Mouse (Mus musculus): ENCODE data around the gene Idh1. TPM values are rescaled to one million over a fixed set of nuclear protein-coding genes. Genes with fewer than 3 reads are reported as not detected.

Idh1 gene
- total and polyA plus RNA-seq, 3 experiments: 19.3 to 26.7 TPM; not detected in 1

GRCm38 (mm10) chr1:65204299-65204698 is 18.0 kb upstream of the Idh1 start:
- Histone ChIP-seq H3K4me1 (ENCODE audit: control insufficient read depth in 1 of 2, insufficient read depth in 2 of 2, low read length in 2 of 2) (no peaks in the 10 kb centered on the region), H3K79me2 (ENCODE audit: control insufficient read depth, insufficient read depth, low read length, poor library complexity) (no peaks in the 10 kb centered on the region; the same call in 1 of the 2 replicates), H3K4me3 (ENCODE audit: control insufficient read depth in 1 of 2, insufficient read depth in 1 of 2, low read depth in 2 of 2, low read length in 2 of 2) (no peak overlapping the region), H3K27me3 (ENCODE audit: control insufficient read depth in 1 of 2, insufficient read depth in 2 of 2, low read length in 2 of 2) (no peaks in the 10 kb centered on the region), H3K36me3 (ENCODE audit: control insufficient read depth in 1 of 2, insufficient read depth in 2 of 2, low read length in 2 of 2) (peaks cover 3 to 14% of the 10 kb centered on the region in 2 experiments; a peak in 2 of 4 replicates), H3K27ac (ENCODE audit: control insufficient read depth, low read depth, low read length) (no peak overlapping the region), H3K9me3 (replicated peaks; ENCODE audit: insufficient read depth, low read length) (no peaks in the 10 kb centered on the region), H3K9ac (ENCODE audit: control insufficient read depth, low read depth, low read length, poor library complexity, severe bottlenecking) (no peak overlapping the region)
- DNase-seq (ENCODE audit: low read depth, low spot score): no peak
- TF ChIP-seq TBP (IDR thresholded peaks at IDR 0.05; ENCODE audit: low read depth, low read length) (no peak), GATA1 (IDR thresholded peaks at IDR 0.05; ENCODE audit: low read depth, low read length) (peak; percentile 43), ZNF384 (IDR thresholded peaks at IDR 0.05; ENCODE audit: low read depth, low read length) (no peak), TCF12 (IDR thresholded peaks at IDR 0.05; ENCODE audit: low read depth, low read length) (peak; percentile 59; the same call in 1 of the 2 replicates), NELFE (IDR thresholded peaks at IDR 0.05; ENCODE audit: low read depth, low read length) (no peak), EP300 (IDR thresholded peaks at IDR 0.05; ENCODE audit: low read depth in 1 of 2, low read length in 2 of 2) (peak; percentile 49 to 59; a peak in 3 of 4 replicates), MEF2A (IDR thresholded peaks at IDR 0.05; ENCODE audit: extremely low read depth, insufficient replicate concordance, low read depth, low read length, poor library complexity, severe bottlenecking) (no peak), POLR2AphosphoS2 (IDR thresholded peaks at IDR 0.05; ENCODE audit: low read length) (no peak), TAL1 (IDR thresholded peaks at IDR 0.05; ENCODE audit: low read length) (peak; percentile 21; the same call in 1 of the 2 replicates), NRF1 (IDR thresholded peaks at IDR 0.05; ENCODE audit: insufficient read depth, low read depth, low read length, poor library complexity, severe bottlenecking) (no peak), USF2 (IDR thresholded peaks at IDR 0.05; ENCODE audit: borderline replicate concordance in 1 of 2, insufficient read depth in 1 of 2, low read depth in 1 of 2, low read length in 2 of 2) (no peak), ELF1 (IDR thresholded peaks at IDR 0.05; ENCODE audit: low read depth, low read length) (no peak), HCFC1 (IDR thresholded peaks at IDR 0.05; ENCODE audit: low read depth, low read length) (no peak), CTCF (IDR thresholded peaks at IDR 0.05 in 2 of 3, conservative IDR thresholded peaks at IDR 0.05 in 1 of 3; ENCODE audit: control insufficient read depth in 1 of 3, insufficient read depth in 1 of 3, low read depth in 2 of 3, low read length in 3 of 3, poor library complexity in 1 of 3, severe bottlenecking in 1 of 3) (no peak), ZMIZ1 (IDR thresholded peaks at IDR 0.05; ENCODE audit: low read depth, low read length) (no peak), MXI1 (IDR thresholded peaks at IDR 0.05; ENCODE audit: low read depth, low read length) (no peak)

DNA sequence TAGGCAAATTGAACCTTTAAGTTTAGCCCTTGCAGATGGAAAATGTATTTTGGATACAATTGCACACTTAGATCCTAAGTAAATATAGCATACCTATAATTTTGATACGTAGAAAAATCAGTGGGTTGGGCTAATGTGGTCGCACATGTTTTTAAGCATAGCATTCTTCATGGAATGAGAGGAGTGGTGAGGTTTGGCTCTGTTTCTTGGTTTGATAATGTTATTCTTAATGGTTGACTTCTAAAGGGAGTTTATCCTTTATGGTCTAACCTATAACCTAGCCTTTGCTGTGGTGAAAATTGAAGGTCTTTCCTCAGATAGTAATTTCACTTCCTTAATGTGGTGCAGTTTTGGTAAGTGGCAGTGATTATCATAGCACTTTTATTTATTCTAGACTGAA is 12.6 kb upstream of the Idh1 start:
- Histone ChIP-seq H3K27me3 (ENCODE audit: control insufficient read depth in 1 of 2, insufficient read depth in 2 of 2, low read length in 2 of 2) (no peaks in the 10 kb centered on the region), H3K4me3 (ENCODE audit: control insufficient read depth in 1 of 2, insufficient read depth in 1 of 2, low read depth in 2 of 2, low read length in 2 of 2) (no peak overlapping the region), H3K9ac (ENCODE audit: control insufficient read depth, low read depth, low read length, poor library complexity, severe bottlenecking) (no peak overlapping the region), H3K79me2 (ENCODE audit: control insufficient read depth, insufficient read depth, low read length, poor library complexity) (no peaks in the 10 kb centered on the region), H3K9me3 (replicated peaks; ENCODE audit: insufficient read depth, low read length) (no peaks in the 10 kb centered on the region), H3K36me3 (ENCODE audit: control insufficient read depth in 1 of 2, insufficient read depth in 2 of 2, low read length in 2 of 2) (peaks cover 4 to 11% of the 10 kb centered on the region in 2 experiments), H3K27ac (ENCODE audit: control insufficient read depth, low read depth, low read length) (no peak overlapping the region), H3K4me1 (ENCODE audit: control insufficient read depth in 1 of 2, insufficient read depth in 2 of 2, low read length in 2 of 2) (no peaks in the 10 kb centered on the region; a peak in 1 of 4 replicates)
- TF ChIP-seq SMC3 (IDR thresholded peaks at IDR 0.05; ENCODE audit: low read depth, low read length) (no peak), ETS1 (IDR thresholded peaks at IDR 0.05; ENCODE audit: low read depth, low read length) (no peak), NELFE (IDR thresholded peaks at IDR 0.05; ENCODE audit: low read depth, low read length) (no peak), POLR2A (IDR thresholded peaks at IDR 0.05; ENCODE audit: control insufficient read depth in 1 of 2, insufficient read depth in 1 of 2, low read depth in 1 of 2, low read length in 2 of 2, poor library complexity in 1 of 2) (no peak), MEF2A (IDR thresholded peaks at IDR 0.05; ENCODE audit: extremely low read depth, insufficient replicate concordance, low read depth, low read length, poor library complexity, severe bottlenecking) (no peak), MAX (IDR thresholded peaks at IDR 0.05; ENCODE audit: low read length) (no peak), ZMIZ1 (IDR thresholded peaks at IDR 0.05; ENCODE audit: low read depth, low read length) (no peak), RCOR1 (IDR thresholded peaks at IDR 0.05; ENCODE audit: low read depth, low read length) (no peak), CTCF (IDR thresholded peaks at IDR 0.05 in 2 of 3, conservative IDR thresholded peaks at IDR 0.05 in 1 of 3; ENCODE audit: control insufficient read depth in 1 of 3, insufficient read depth in 1 of 3, low read depth in 2 of 3, low read length in 3 of 3, poor library complexity in 1 of 3, severe bottlenecking in 1 of 3) (no peak), MAFK (IDR thresholded peaks at IDR 0.05; ENCODE audit: borderline replicate concordance, low read depth, low read length) (no peak), USF2 (IDR thresholded peaks at IDR 0.05; ENCODE audit: borderline replicate concordance in 1 of 2, insufficient read depth in 1 of 2, low read depth in 1 of 2, low read length in 2 of 2) (no peak), TAL1 (IDR thresholded peaks at IDR 0.05; ENCODE audit: low read length) (no peak), USF1 (IDR thresholded peaks at IDR 0.05; ENCODE audit: low read depth, low read length) (no peak), HCFC1 (IDR thresholded peaks at IDR 0.05; ENCODE audit: low read depth, low read length) (no peak), JUND (IDR thresholded peaks at IDR 0.05; ENCODE audit: low read depth, low read length) (no peak), GATA1 (IDR thresholded peaks at IDR 0.05; ENCODE audit: low read depth, low read length) (no peak), TCF12 (IDR thresholded peaks at IDR 0.05; ENCODE audit: low read depth, low read length) (no peak), GABPA (IDR thresholded peaks at IDR 0.05; ENCODE audit: low read depth, low read length) (no peak), ELF1 (IDR thresholded peaks at IDR 0.05; ENCODE audit: low read depth, low read length) (no peak), POLR2AphosphoS5 (IDR thresholded peaks at IDR 0.05; ENCODE audit: borderline replicate concordance, low read depth, low read length) (no peak)
- no peak for DNase-seq (ENCODE audit: low read depth, low spot score)
